Mouse (Mus musculus): ENCODE results near the gene Kcnq5. TPM values are rescaled to one million over a fixed set of nuclear protein-coding genes. Genes with fewer than 3 reads are reported as not detected.

Kcnq5 gene
- polyA plus RNA-seq, 1 experiment, result 0.09 TPM

DNA sequence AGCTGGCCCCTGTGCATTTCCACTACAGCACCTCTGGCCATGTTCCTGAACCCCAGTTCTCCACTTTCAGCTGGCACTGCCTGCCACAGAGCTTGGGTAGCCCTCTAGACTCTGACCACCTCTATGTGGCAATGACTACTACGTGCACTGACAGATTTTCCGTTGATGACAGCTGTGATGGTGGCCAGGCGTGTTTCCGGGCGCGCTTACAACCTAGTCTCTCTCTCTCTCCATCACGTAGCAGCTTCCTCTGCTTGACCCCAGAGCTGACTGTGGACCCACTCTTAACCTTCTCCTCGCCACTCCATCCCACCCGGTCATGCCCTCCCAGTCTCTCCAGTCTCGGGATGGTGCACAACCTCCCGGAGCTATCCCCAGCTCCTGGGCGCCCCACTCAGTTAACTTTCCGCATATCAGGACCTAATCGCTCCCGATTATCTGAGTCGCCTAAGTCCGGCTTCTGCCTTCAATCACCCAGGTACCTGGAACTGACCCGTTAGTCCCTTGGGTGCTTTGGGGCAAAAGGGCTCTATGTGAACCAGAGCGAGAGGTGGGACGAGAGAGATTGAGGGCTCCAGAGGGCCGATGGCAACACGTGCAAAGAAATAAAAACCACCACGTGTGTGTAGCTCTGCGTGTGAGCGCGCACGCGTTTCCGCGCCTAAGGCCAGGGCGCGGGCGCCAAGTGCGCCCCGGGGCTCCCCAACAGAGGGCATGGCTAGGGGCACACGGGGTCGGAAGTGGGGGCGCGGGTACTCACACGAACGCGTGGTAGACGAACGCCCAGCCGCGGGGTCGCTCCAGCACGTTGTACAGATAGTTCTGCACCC lies 1.1 kb downstream of the Kcnq5 start:
- TF ChIP-seq POLR2A (IDR thresholded peaks at IDR 0.05; ENCODE audit: low read depth, low read length), result no peak
- TF ChIP-seq CTCF (conservative IDR thresholded peaks at IDR 0.05; ENCODE audit: insufficient read depth, insufficient read length, low read depth, low read length), result no peak
- no peak overlapping the region for H3K27ac ChIP-seq (ENCODE audit: insufficient read depth, low read depth, low read length)
- no peak for DNase-seq
- H3K36me3 ChIP-seq (ENCODE audit: control insufficient read depth, insufficient read depth, low read length), result no peaks in the 10 kb centered on the region
- under 1% methylated on average over 48 of the region's 48 CpGs for whole genome bisulfite sequencing
- peak overlapping the region; percentile 54 for H3K4me3 ChIP-seq (ENCODE audit: insufficient read depth, low read depth, low read length)
- peaks cover 4% of the 10 kb centered on the region for H3K27me3 ChIP-seq (replicated peaks; ENCODE audit: control insufficient read depth, insufficient read depth, low read length)
- no peaks in the 10 kb centered on the region for H3K4me1 ChIP-seq (ENCODE audit: control insufficient read depth, insufficient read depth, low read length)

DNA sequence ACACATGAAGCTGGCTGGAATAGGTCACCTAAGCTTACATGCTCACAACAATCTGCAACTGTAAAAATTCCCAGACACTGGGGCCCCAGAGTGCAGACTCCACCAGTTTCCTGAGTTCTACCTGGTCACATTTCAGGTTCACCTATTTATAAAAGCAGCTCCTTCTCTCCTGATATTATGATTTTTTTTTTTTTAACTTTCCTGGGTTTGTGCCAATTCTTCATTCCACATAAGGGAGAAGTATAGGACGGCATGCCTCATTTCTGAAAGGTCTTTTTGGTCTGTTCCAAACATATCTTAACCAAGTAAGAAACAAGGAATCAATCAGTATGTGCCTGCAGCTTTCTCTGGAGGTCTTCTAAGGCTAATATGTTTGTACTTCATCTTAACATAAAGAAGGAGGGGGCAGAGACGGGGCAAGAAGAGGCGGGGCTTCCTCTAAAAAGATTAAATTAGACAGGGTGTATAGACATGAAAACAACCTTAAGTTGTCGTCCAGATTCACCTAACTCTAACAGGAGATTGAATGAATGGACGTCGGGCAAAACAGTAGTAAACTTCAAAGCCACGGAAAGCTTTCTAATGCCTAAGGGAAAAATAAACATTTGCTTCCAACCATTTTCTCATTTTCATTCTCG lies 2.0 kb downstream of the Kcnq5 start:
- 20% methylated on average over 8 of the region's 8 CpGs for WGBS
- no peak for DNase-seq
- Histone ChIP-seq H3K4me3 (ENCODE audit: insufficient read depth, low read depth, low read length) (no peak overlapping the region), H3K4me1 (ENCODE audit: control insufficient read depth, insufficient read depth, low read length) (no peaks in the 10 kb centered on the region), H3K27me3 (replicated peaks; ENCODE audit: control insufficient read depth, insufficient read depth, low read length) (peaks cover 4% of the 10 kb centered on the region), H3K36me3 (ENCODE audit: control insufficient read depth, insufficient read depth, low read length) (no peaks in the 10 kb centered on the region), H3K27ac (ENCODE audit: insufficient read depth, low read depth, low read length) (no peak overlapping the region)
- TF ChIP-seq CTCF (conservative IDR thresholded peaks at IDR 0.05; ENCODE audit: insufficient read depth, insufficient read length, low read depth, low read length) (no peak), POLR2A (IDR thresholded peaks at IDR 0.05; ENCODE audit: low read depth, low read length) (no peak)

GRCm38 (mm10) chr1:21958013-21958412 lies 3.7 kb downstream of the Kcnq5 start:
- no peak overlapping the region for H3K4me3 ChIP-seq (ENCODE audit: insufficient read depth, low read depth, low read length)
- 42% methylated on average over 4 of the region's 4 CpGs for WGBS
- DNase-seq, result no peak
- no peaks in the 10 kb centered on the region for H3K36me3 ChIP-seq (ENCODE audit: control insufficient read depth, insufficient read depth, low read length)
- H3K4me1 ChIP-seq (ENCODE audit: control insufficient read depth, insufficient read depth, low read length), result no peaks in the 10 kb centered on the region
- H3K27ac ChIP-seq (ENCODE audit: insufficient read depth, low read depth, low read length), result no peak overlapping the region
- H3K27me3 ChIP-seq (replicated peaks; ENCODE audit: control insufficient read depth, insufficient read depth, low read length), result peaks cover 4% of the 10 kb centered on the region
- no peak for TF ChIP-seq CTCF (conservative IDR thresholded peaks at IDR 0.05; ENCODE audit: insufficient read depth, insufficient read length, low read depth, low read length)
- no peak for TF ChIP-seq POLR2A (IDR thresholded peaks at IDR 0.05; ENCODE audit: low read depth, low read length)

- 53% methylated on average over 4 of the region's 4 CpGs for WGBS
- TF ChIP-seq CTCF (conservative IDR thresholded peaks at IDR 0.05; ENCODE audit: insufficient read depth, insufficient read length, low read depth, low read length), result no peak
- TF ChIP-seq POLR2A (IDR thresholded peaks at IDR 0.05; ENCODE audit: low read depth, low read length), result no peak
- no peaks in the 10 kb centered on the region; the same call in 1 of the 2 replicates for H3K27me3 ChIP-seq (replicated peaks; ENCODE audit: control insufficient read depth, insufficient read depth, low read length)
- no peaks in the 10 kb centered on the region for H3K36me3 ChIP-seq (ENCODE audit: control insufficient read depth, insufficient read depth, low read length)
- H3K4me3 ChIP-seq (ENCODE audit: insufficient read depth, low read depth, low read length), result no peak overlapping the region
- no peak for DNase-seq
- H3K27ac ChIP-seq (ENCODE audit: insufficient read depth, low read depth, low read length), result no peak overlapping the region
- no peaks in the 10 kb centered on the region for H3K4me1 ChIP-seq (ENCODE audit: control insufficient read depth, insufficient read depth, low read length)
Observed at GRCm38 (mm10) chr1:21940831-21941230, 20.9 kb downstream of the Kcnq5 start.

DNA sequence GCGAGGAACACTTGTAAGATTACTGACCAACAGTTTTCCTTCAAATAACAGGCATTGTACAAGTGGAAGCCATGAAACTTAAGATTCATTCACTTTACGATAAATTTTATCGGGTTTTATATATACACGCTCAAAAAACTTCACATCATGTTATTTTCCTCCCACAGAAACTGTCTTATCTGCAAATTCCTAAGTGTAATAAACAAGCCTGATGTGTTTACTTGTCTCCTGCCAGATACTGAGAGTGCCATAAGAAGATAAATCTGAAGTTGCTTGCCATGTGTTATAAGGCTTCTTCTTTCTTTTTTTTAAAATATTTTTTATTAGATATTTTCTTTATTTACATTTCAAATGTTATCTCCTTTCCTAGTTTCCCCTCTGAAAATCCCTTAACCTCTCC lies 34.6 kb downstream of the Kcnq5 start:
- H3K36me3 ChIP-seq (ENCODE audit: control insufficient read depth, insufficient read depth, low read length), result no peaks in the 10 kb centered on the region
- no peak overlapping the region for H3K27ac ChIP-seq (ENCODE audit: insufficient read depth, low read depth, low read length)
- H3K4me1 ChIP-seq (ENCODE audit: control insufficient read depth, insufficient read depth, low read length), result no peaks in the 10 kb centered on the region
- WGBS, result 82% methylated on average over 4 of the region's 4 CpGs
- no peak overlapping the region for H3K4me3 ChIP-seq (ENCODE audit: insufficient read depth, low read depth, low read length)
- H3K27me3 ChIP-seq (replicated peaks; ENCODE audit: control insufficient read depth, insufficient read depth, low read length), result no peaks in the 10 kb centered on the region
- DNase-seq, result no peak
- no peak for TF ChIP-seq POLR2A (IDR thresholded peaks at IDR 0.05; ENCODE audit: low read depth, low read length)
- no peak for TF ChIP-seq CTCF (conservative IDR thresholded peaks at IDR 0.05; ENCODE audit: insufficient read depth, insufficient read length, low read depth, low read length)

DNA sequence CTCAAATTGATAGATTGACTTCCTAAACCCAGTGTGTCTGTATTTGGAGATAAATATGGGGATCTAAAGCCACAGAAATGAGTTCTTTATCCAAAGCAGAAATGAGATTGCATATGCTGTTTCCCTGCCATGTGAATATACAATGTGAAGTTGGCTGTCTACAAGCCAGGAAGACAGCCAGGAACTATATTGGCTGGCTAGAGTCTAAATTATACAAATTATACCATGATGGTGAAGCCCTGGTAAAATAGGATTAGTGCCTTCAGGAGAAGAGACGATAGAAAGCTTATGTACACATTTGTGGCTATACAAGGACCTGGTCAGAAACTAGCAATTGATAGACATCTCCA lies 38.5 kb downstream of the Kcnq5 start:
- Histone ChIP-seq H3K4me1 (ENCODE audit: control insufficient read depth, insufficient read depth, low read length) (no peaks in the 10 kb centered on the region), H3K27me3 (replicated peaks; ENCODE audit: control insufficient read depth, insufficient read depth, low read length) (no peaks in the 10 kb centered on the region), H3K4me3 (ENCODE audit: insufficient read depth, low read depth, low read length) (no peak overlapping the region), H3K27ac (ENCODE audit: insufficient read depth, low read depth, low read length) (no peak overlapping the region), H3K36me3 (ENCODE audit: control insufficient read depth, insufficient read depth, low read length) (no peaks in the 10 kb centered on the region)
- no peak for DNase-seq
- TF ChIP-seq POLR2A (IDR thresholded peaks at IDR 0.05; ENCODE audit: low read depth, low read length) (no peak), CTCF (conservative IDR thresholded peaks at IDR 0.05; ENCODE audit: insufficient read depth, insufficient read length, low read depth, low read length) (no peak)
- 84% methylated on average over 1 of the region's 1 CpGs for WGBS

- no peaks in the 10 kb centered on the region for H3K4me1 ChIP-seq (ENCODE audit: control insufficient read depth, insufficient read depth, low read length)
- H3K36me3 ChIP-seq (ENCODE audit: control insufficient read depth, insufficient read depth, low read length), result no peaks in the 10 kb centered on the region
- TF ChIP-seq POLR2A (IDR thresholded peaks at IDR 0.05; ENCODE audit: low read depth, low read length) (no peak), CTCF (conservative IDR thresholded peaks at IDR 0.05; ENCODE audit: insufficient read depth, insufficient read length, low read depth, low read length) (no peak)
- H3K4me3 ChIP-seq (ENCODE audit: insufficient read depth, low read depth, low read length), result no peak overlapping the region
- no peak for DNase-seq
- H3K27ac ChIP-seq (ENCODE audit: insufficient read depth, low read depth, low read length), result no peak overlapping the region
- H3K27me3 ChIP-seq (replicated peaks; ENCODE audit: control insufficient read depth, insufficient read depth, low read length), result no peaks in the 10 kb centered on the region
- 62% methylated on average over 8 of the region's 8 CpGs for WGBS
Observed at GRCm38 (mm10) chr1:21922578-21923292, 39.0 kb downstream of the Kcnq5 start.

Measured in kidney, adult 2 months (tissue).